Mouse (Mus musculus): ENCODE data around the gene Gm266.

Gene Gm266

DNA sequence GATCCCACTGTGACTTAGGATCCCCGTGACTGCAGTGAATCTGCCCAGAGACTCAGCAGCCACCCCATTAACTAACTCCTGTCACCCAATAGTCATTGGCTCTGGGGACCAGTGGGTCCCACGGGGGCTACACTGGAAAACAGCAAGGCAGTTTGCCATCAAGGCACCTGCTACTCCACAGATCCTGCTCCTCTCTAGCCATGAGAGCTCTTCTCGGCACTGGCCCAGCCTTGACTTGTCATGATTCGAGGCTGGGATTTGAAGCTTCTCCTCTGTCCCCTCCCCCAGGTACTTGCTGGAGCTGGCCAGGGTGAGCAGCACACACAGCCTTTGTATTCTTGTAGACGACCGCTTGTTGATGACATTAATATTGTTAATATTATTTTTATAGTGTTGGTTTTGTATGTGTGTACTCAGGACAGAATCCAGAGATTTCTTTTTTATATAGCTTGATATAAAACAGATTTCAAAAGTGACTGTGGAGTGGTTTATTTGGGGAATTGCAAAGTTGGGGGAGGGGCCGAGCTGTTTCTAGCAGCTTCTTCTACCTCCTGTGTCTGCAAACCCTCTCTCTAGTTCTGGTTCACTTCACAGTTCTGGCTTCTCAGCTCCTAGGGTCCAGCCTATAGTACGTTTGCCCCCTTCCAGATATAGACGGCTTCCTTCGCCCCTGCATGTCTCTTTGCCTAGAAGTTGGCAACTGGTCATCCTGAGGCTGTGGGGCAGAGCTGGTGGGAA, 30.9 kb downstream of the Gm266 start:
- peak in 1 of 2 experiments; percentile 69 for DNase-seq

DNA sequence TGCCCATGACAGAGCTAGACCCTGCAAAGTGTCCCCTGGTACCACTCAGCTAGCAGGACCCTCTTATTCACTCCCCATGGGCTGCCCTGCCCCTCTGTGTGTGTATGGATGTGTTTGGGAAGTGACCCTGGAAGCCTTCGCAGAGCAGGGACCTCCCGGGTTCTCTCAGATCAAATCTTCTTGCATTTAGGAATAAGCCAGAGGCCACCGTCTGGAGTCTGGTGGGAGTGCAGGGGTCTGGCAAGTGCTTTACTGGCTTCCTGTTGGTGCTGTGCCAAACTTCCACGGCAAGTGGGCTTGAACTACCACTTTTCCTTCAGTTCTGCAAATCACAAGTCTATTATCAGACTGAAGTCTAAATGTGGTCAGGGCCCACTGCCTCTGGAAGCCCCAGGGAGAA, 31.6 kb downstream of the Gm266 start:
- peak; percentile 74 to 85 for DNase-seq

GRCm38 (mm10) chr12:111451561-111451960, 34.1 kb downstream of the Gm266 start:
- no peak for DNase-seq

- peak; percentile 63 to 76 for DNase-seq
Observed at GRCm38 (mm10) chr12:111450359-111450758, 35.3 kb downstream of the Gm266 start.

DNA sequence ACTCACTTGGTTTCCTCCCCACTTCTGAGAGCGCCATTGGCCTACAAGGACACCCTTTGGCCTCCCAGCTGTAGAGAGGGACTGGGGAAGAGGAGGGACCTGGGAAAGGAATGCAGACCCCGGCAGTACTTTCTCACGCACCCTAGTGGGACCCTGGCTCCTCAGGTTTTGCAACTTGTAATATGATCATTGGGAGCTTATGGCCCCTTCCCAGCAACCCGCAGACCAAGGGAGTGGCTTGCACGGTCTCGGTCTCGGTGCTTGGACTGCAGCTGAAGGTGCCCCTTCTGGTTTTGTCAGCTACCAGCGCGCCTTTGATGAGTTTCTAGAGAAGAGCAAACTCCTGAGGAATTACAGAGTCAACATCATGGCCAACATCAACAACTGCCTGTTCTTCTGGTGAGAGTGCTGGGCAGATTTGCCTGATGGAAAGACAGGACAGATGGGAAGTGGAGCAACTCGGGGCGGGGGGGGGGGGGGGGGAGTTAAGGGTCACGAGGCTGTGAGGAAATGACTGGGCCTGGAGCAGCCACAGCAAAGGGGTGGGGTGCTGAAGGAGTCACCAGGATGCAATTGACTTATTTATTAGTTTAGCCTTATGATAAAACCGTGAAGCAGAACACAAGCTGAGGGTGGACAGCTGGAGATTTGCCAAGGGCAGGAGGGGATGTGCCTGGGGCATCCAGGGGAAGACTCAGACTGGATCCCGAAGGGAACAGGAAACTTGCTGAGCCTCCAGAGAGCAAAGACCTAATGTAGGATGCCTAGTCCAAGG, 36.5 kb downstream of the Gm266 start:
- peak; percentile 71 to 81 for DNase-seq

DNA sequence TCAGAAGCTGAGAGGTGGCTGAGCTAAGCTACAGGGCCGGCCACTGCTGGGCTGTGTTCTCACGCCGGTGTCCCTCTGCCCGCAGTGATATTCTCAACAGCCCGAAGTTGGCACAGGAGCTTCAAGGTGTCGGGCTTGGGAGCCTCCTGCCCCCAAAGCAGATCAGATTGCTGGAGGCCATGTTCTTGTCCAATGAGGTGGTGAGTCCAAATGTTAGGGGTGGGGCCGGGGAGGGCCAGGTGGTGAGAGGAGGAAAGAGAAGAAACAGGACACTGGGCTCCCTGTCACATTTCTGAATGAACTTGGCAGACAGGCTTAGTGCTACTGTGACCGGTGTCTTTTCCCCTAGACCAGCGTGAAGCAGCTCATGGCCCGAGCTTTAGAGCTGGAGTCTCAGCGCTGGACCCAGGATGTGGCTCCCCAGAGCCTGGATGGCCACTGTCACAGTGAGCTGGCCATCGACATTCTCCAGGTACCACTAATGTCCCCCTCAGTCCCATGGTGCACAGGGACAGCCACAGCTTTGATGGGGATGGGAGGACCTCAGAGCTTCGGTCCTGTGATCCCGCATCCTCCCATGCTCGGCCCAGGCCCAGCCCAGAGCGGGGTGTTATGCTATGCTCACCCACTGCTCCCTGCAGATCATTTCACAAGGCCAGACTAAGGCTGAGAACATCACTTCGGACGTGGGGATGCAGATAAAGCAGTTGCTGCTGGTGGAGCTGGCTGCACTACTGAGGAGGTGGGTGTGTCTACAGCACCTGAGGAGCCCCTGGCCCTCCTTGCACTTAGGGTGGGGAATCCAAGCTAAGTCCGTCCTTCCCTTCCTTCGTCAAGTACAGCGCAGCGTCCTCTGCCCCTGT, 37.5 kb downstream of the Gm266 start:
- DNase-seq = peak; percentile 31 to 35

- peak in 1 of 2 experiments; percentile 37 for DNase-seq
Observed at GRCm38 (mm10) chr12:111447350-111447749, 38.3 kb downstream of the Gm266 start.

GRCm38 (mm10) chr12:111446745-111447144, 38.9 kb downstream of the Gm266 start:
- peak; percentile 12 to 27 for DNase-seq

GRCm38 (mm10) chr12:111445890-111446613, 39.6 kb downstream of the Gm266 start:
- peak; percentile 50 to 67 for DNase-seq

GRCm38 (mm10) chr12:111445161-111445889, 40.3 kb downstream of the Gm266 start:
- peak in 1 of 2 experiments; percentile 60 for DNase-seq

DNA sequence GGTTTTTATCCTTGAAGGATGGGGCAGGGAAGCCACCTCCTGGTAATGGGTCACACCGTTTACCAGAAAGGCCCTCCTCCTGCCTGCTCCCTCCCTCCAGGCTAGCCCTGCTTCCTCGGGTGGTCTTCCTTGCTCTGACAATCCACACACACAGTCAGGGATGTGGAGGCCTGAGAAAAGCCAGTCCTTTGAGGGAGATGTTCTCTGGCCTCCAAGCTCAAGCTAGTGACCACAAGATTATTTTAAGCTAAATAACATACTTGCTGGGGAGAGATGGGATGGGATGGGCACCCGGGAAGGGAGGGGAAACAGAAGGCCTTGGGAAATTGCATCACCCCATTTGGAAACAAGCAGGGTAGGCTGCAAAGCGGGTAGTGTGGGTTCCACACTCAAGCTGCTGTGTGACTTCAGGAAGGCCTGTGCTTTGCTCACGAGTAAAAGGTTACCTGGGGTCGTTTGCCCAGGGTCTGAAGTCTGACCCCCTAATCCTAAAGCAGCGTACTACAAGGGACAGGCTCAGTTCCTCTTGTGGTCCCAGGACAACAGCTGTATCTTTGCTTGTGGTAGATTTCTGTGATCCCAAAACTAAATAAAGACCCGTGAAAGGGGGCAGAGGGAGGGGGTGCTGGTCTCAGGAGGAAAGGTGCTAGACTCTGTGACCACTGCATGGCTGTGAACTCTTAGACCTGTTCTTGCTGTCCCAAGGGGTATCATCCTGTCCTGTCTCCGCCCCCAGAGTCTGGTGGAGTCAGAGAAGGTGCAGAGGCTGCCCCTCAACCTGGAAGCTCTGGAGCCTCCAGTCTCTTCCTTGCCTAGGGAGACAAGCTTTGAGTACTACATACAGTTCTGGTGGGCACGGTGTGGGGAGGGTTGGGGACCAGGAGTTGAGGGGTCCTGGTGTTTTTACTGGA, 41.4 kb downstream of the Gm266 start:
- no peak for DNase-seq

DNA sequence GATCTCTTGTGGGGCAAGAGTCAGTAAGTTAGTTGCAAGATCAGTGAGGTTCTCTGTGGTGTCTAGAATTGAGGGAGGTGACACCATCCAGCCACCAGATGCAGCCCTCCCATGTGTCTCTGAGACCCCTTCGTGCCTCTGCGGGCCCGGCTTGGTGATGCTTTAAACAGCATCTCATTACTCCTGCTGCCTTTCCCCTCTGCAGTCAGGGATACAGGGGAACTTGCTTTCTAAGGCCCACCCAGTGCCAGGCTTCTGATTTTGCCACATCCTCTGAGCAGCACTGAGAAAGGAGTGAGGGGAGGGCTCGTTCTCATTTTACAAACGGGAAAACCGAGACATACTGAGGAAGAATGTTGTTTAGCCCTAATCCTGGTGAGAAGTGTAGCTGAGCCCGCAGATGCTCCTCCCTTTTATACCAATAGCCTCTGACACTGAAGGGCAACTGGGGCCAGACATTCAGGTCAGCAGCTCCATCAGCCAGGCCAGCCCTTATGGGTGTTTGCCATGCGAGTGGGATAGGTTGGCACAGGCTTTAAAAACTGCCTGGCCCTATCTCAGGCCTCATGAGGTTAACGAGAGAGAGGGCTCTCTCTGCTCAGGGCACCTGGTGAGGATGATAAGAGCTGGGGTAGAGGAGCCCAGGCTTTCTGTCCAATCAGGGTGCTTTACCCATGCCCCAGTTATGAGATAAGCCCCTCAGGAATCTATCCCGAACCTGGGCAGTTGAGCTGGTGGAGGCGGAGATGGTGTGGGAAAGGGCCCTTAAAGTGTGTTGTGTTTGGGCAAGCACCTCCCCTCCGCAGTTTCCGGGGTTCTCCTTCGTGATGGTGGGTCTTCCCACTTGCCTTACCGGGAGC, 42.4 kb downstream of the Gm266 start:
- DNase-seq = no peak

GRCm38 (mm10) chr12:111442309-111443010, 43.2 kb downstream of the Gm266 start, which contains the start of gene Tnfaip2:
TSS of gene Tnfaip2 (plus strand) at chr12:111442469.
- DNase-seq = peak; percentile 90 to 93

DNA sequence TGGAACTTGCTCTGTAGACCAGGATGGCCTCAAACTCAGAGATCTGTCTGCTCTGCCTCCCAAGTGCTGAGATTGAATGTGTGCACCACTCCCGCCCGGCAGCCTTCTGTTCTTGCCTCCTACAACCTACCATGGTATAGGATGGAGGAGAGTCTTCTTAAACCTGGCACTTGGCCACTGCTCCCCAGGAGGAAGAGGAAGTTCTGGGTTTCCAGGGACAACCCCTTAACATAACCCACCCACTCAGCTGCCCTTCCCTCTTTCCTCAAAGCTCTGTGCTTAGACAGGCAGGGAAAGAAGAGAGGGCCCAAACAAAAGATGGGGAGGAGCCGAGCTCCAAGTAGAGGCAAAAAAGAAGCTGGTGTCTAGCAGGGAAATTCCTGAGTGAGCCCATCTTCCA, 44.1 kb downstream of the Gm266 start:
- DNase-seq = no peak

- DNase-seq = no peak
Observed at GRCm38 (mm10) chr12:111440701-111441373, 44.8 kb downstream of the Gm266 start.

DNA sequence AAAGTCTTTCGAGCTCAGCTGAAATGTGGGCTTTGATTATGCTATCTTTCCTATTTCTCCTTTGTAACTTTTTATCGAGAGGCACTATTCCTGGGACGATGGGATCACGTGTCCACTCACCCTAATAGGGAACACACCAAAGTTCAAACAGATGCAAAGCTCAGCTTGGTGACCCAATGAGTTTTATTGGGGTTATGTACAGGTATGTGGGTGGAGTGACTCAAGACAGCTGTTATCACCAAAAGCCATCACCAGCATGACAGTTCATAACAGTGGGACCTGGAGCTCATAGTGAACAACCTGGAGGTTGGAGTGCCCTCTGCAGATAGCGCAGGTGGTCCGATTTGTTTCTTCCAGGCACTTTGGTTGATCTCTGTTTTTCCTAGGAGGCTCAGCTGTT, 46.8 kb downstream of the Gm266 start:
- DNase-seq = no peak

GRCm38 (mm10) chr12:111437222-111437900, 48.3 kb downstream of the Gm266 start:
- no peak for DNase-seq

DNA sequence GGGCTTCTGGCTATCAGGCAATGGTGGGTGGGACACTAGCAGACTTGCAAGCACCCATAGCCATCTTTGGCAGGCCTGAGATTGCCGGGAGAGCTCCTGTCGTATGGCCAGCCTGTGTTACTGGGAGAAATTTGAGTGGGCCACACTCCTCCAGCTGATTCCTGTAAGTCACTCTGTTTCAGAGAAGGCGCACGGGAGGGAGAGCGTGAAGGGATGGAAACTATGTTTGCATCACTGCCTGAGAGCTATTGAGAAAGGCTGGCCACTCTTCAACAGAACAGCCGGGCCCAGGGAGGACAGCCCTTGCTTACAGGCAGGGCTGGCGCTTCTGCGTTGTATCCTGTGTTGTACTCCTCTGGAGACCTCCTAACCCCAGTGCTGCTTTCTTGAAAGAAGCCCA, 49.0 kb downstream of the Gm266 start:
- DNase-seq = peak in 1 of 2 experiments; percentile 62

Measured in kidney, postnatal 4 days (tissue).